Mouse (Mus musculus) forelimb bud, embryonic 11.5 days (tissue): ENCODE results near the gene Cbx3.
"Not testable (repeated sequence)": the region's sequence is repeated elsewhere in the genome, so short reads cannot be mapped to it uniquely, and the experiment has no call there.

Source experiments
- DNase-seq: peaks from one replicate; pipeline ENCODE4 v3.0.0-alpha.2; 2012; ENCODE audit warnings: low read depth, low spot score

Gene Cbx3

DNA sequence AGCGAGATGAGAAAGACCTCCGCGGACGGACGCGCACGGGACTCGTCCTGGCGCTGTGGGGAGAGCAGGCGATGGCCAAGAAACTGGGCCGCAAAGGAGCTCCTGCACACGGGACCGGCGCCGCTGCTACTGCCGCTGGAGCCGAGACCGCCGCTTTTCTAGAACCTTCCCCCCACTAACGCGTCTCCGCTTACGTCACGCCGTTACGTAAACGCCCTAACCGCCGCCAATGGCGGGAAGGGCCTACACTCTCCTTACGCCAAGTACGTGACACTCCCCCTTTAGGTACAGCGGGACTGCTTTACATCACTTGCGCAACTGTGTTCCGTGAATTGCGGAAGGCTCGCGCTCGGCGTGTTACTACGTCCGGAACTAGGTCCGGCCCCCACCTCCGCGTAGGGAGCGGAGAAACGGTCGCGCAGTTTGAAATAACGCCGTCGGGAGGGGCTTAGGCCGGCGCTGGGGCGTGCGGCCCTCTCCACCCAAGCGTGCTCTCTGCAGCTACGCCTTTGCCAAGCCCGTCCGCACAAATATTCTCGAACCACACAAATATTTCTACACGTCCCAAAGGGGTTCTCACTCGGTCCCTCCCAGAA lies 347 bp upstream of the Cbx3 start, which contains the start of gene Hnrnpa2b1:
Gene Hnrnpa2b1 (minus strand): TSS at position 180 of the 596 bp plus-strand sequence.
- peak; percentile 100 for DNase-seq

DNA sequence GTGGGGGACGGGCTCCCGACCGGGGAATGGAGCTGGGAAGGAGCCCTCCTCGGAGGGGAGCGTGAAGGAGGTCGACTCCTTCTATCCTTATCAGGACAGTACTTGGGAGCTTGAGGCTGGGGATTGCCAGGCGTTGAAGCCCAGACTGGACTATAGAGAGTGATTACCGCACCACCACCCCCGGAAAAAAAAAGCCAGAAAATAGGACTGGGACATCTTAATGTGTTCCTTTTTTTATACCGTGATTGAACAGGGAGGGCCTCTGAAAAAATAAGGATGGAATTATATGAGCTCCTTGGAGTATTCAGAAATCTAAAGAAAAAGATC lies 982 bp downstream of the Cbx3 start:
- no peak for DNase-seq

DNA sequence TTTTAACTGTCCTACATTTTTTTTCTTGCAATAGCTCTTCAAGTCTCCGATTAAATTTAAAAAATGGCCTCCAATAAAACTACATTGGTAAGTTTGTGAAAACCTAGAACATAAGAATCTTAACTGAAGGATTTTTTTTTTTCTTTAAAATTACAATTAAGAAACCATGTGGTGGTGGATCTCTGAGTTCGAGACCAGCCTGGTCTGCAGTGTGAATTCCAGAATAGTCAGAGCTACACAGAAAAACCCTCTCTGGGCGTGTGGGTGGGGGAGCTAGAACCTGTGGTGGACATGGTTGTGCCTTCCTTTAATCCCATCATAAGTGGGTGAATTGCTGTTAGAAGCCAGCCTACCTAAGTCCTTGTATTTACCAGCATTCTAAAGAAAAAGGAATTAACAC lies 1.6 kb downstream of the Cbx3 start:
- no peak for DNase-seq

DNA sequence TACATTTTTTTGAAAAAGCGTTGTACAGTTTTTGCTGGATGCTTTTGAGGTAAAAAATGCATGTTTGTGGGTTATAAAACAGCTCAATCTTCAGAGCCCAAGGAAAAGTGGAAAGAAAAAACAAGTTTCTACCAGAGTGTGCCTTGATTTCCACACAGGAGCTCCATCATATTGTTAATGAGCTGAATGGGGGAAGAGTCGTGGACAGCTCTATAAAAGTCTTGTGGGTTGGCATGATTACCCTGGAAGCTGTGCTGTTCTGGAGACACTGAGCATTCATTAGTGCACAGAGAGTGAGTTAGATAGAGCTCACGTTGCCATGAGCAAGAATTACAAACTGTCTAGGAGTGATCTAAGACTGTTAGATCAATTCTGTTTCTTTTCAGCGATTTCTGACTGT lies 2.1 kb downstream of the Cbx3 start:
- no peak for DNase-seq

GRCm38 (mm10) chr6:51479136-51479731 lies 9.1 kb downstream of the Cbx3 start:
- DNase-seq, result no peak

- no peak for DNase-seq
Measured at GRCm38 (mm10) chr6:51481548-51481947, 11.4 kb downstream of the Cbx3 start.

- DNase-seq, result no peak
Measured at GRCm38 (mm10) chr6:51483861-51484260, 13.7 kb downstream of the Cbx3 start.

DNA sequence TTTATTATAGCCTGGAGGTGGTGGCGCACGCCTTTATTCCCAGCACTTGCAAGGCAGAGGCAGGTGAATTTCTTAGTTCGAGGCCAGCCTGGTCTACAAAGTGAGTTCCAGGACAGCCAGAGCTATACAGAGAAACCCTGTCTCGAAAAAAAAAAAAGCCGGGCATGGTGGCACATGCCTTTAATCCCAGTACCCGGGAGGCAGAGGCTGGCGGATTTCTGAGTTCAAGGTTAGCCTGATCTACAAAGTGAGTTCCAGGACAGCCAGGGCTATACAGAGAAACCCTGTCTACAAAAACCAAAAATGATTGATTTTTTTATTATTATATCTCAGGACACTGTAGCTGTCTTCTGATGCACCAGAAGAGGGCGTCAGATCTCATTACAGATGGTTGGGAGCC lies 14.4 kb downstream of the Cbx3 start:
- DNase-seq, result not testable (repeated sequence)

GRCm38 (mm10) chr6:51485646-51486045 lies 15.5 kb downstream of the Cbx3 start:
- no peak for DNase-seq

- DNase-seq, result no peak
Measured at GRCm38 (mm10) chr6:51486076-51486710, 16.0 kb downstream of the Cbx3 start.

GRCm38 (mm10) chr6:51486731-51487130 lies 16.6 kb downstream of the Cbx3 start:
- no peak for DNase-seq

GRCm38 (mm10) chr6:51489787-51490186 lies 19.6 kb downstream of the Cbx3 start:
- DNase-seq, result no peak

DNA sequence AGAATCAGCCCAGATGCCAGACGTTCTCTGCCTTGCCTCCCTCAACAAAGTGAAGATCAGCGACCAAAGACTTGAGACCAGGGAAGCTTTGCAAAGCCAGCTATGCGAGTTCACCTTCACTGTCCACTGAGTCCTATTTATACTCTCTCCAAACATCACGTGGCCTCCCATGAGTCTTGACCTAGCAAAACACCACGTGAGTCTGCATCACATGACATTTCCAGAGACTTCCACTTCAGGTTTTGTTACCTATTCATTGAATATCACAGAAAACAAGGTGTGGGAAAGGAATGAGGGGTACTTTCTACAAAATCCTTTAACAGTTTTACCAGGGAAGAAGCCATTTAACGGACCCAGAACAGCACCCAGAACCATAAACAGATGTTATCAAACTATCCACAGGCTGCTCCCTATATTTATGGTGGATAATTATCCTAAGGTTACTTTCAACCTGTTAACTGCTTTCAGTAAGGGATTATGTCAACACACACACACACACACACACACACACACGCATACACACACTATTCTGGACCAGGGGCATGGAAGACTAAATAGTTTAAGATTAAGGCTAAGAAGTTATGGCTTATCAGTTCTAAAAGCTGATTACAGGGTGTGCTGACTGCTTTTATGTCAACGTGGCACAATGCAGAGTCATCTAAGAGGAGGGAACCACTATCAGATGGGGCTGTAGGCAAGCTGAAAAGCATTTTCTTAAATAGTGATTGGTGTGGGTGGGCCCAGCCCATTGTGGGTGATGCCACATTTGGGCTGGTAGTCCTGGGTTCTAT lies 27.4 kb downstream of the Cbx3 start:
- no peak for DNase-seq

GRCm38 (mm10) chr6:51505671-51506070 lies 35.5 kb downstream of the Cbx3 start:
- no peak for DNase-seq

- no peak for DNase-seq
Measured at GRCm38 (mm10) chr6:51507556-51507955, 37.4 kb downstream of the Cbx3 start.

DNA sequence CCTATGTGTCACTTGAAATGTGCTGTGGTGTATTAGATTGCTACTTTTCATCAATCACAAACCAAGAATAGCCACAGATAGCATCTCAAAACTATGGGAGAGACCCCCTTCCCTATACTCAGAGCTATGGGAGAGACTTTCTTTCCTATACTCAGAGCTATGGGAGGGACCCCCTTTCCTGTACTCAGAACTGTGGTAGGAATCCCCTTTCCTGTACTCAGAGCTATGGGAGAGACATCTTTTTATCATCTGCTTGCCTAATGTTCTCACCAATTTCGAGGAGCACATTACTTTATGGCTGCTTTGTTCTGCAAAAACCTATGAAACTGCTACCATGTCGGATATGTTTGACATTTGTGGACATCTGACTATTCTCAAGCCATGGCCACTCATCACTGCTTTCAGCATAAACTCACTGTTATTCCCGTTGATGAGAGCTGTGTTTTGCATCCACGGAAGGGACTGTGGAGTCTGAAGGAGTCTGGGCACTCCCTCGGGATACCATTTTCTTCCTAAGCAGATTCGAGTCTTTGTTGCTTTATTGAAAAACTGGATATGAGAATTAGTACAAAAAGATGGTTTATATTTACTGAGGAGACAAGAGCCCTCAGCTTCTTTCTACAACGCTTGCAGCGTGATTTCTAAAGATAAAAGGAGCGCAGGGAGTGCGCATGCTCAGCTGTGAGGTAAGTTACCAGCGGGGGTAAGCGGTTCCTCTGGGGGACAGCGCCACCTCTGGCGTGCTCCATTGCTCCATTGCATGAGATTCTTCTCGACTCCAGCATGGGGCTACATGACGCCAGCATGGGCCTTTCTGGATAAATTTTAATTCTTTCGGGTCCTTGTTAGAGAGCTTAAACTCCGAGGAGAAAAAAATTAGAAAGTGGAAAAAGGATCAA lies 38.8 kb downstream of the Cbx3 start:
- peak; percentile 80 for DNase-seq

DNA sequence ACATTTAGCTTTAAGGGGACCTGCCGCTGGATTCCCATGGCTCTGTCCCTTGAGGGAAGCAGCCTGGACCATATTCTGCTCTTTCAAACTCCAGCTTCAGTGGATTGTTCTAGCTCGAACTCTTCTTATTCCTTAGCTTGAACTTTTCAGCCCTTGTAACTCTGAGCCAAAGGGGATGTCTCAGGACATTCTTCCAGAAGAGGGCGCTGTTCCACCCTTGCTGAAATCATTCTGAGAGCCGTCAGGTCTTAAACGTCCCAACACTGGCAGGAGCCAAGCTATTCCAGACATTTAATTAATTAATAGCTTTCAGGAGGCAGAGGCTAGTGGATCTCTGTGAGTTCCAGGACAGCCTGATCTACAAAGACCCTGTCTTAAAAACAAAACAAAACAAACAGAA lies 39.9 kb downstream of the Cbx3 start:
- DNase-seq, result peak; percentile 57

DNA sequence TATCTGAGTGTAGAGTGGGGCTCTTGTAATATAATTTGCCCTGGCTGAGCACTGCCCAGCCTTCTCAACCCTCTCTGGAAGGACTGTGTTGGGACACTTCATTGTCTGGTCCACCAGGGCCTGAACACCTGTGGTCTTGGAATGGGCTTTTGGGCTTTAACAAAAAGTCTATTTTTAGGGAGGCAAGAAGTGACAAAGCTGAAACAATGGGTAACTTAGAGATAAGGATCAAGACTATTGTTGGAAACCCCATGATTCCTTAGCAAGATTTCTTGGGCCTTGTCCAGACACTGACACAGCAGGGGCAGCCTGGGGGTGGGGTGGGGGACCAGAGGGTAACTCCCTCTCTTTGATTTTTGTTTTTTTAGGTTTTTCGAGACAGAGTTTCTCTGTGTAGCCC lies 40.8 kb downstream of the Cbx3 start:
- DNase-seq, result no peak

DNA sequence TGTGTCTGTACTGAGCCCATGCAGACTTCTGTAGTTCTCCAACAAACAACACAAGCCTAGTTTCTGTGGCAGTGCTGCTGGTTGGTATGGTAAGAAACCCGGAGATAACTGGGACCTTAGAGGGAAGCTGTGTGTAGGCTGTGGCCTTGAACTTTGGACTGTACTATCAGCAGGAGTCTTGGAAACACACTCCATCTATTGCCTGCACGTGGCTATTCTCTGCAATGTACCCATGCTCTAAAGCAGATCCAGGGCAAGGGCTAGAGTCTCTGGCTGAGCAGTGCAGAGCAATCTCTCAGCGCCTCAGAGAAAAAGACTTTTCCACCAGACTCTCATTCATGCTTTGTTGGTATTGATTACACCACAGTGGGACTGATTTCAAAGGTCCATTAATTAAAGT lies 43.6 kb downstream of the Cbx3 start:
- no peak for DNase-seq

DNA sequence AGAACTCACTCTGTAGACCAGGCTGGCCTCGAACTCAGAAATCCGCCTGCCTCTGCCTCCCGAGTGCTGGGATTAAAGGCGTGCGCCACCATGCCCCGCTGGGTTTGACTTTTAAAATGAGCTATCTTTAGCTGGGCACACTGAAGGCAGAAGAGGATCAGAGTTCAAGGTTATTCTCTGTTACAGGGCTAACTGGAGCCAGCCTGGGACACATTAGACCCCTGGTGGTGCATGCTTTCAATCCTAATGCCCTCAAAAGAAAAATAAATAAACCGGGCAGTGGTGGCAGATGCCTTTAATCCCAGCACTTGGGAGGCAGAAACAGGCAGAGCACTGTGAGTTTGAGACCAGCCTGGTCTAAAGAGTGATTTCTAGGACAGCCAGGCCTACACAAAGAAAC lies 44.7 kb downstream of the Cbx3 start:
- DNase-seq, result no peak

- DNase-seq, result no peak
Measured at GRCm38 (mm10) chr6:51523310-51523709, 53.1 kb downstream of the Cbx3 start.
